Mouse (Mus musculus) midbrain, embryonic 15.5 days (tissue): Measurements from ENCODE around the gene D130043K22Rik. TPM values are rescaled to one million over a fixed set of nuclear protein-coding genes. Genes with fewer than 3 reads are reported as not detected.
A peak's percentile ranks its signal among the peaks of the same experiment; 100 is the strongest.
"Not testable (repeated sequence)": the region's sequence is repeated elsewhere in the genome, so short reads cannot be mapped to it uniquely, and the experiment has no call there.

Experiments used
- ATAC-seq: fragments of 200-750 bp; cut with Nextera tagmentation; replicated peaks from 2 replicates; pipeline ENCODE4 v1.8.0; 2017; ENCODE audit warnings: moderate TSS enrichment
- H3K27ac ChIP-seq: fragments of 300-500 bp; sonication (generic); 2 replicates; pipeline ENCODE4 v1.5.1; 2015; ENCODE audit warnings: mild to moderate bottlenecking, inconsistent platforms
- H3K27me3 ChIP-seq: fragments of 300-500 bp; sonication (generic); replicated peaks from 2 replicates; pipeline ENCODE4 v1.6.1; 2015; ENCODE audit warnings: inconsistent platforms
- H3K36me3 ChIP-seq: fragments of 300-500 bp; sonication (generic); replicated peaks from 2 replicates; pipeline ENCODE4 v1.6.1; 2015; ENCODE audit warnings: inconsistent platforms
- H3K4me1 ChIP-seq: fragments of 300-500 bp; sonication (generic); 2 replicates; pipeline ENCODE4 v1.6.1; 2015; ENCODE audit warnings: inconsistent platforms
- H3K4me2 ChIP-seq: fragments of 300-500 bp; sonication (generic); 2 replicates; pipeline ENCODE4 v1.6.1; 2015; ENCODE audit warnings: inconsistent platforms, mild to moderate bottlenecking, moderate library complexity
- H3K4me3 ChIP-seq: fragments of 300-500 bp; sonication (generic); 2 replicates; pipeline ENCODE4 v1.5.1; 2015; ENCODE audit warnings: mild to moderate bottlenecking, inconsistent platforms
- H3K9ac ChIP-seq: fragments of 300-500 bp; sonication (generic); 2 replicates; pipeline ENCODE4 v1.6.1; 2015; ENCODE audit warnings: mild to moderate bottlenecking, inconsistent platforms
- H3K9me3 ChIP-seq: fragments of 300-500 bp; sonication (generic); 2 replicates; pipeline ENCODE4 v1.6.1; 2016; ENCODE audit warnings: inconsistent platforms
- WGBS: fragments of 180-500 bp; shearing (Covaris S2); methylation state at CpG from one replicate; pipeline ENCODE4 v1.1.7; 2015; ENCODE audit warnings: mixed read lengths; 5-methylcytosine and 5-hydroxymethylcytosine counted together
- polyA plus RNA-seq: library from polyadenylated mRNA; unstranded; fragments of >200 nt; fragmentation: Nextera tagmentation; extraction: Ambion mirVana; gene quantifications from 2 replicates; pipeline ENCODE4 v1.2.1, GENCODE M21; 2015

Gene D130043K22Rik
- polyA plus RNA-seq, 1 experiment from 2014 or later: 7.8 TPM

GRCm38 (mm10) chr13:24816125-24817092 lies 28.5 kb upstream of the D130043K22Rik start:
- Histone ChIP-seq H3K9me3 (no peaks in the 10 kb centered on the region), H3K27ac (no peak overlapping the region), H3K4me3 (no peak overlapping the region), H3K36me3 (peaks cover 21% of the 10 kb centered on the region), H3K27me3 (no peaks in the 10 kb centered on the region), H3K4me1 (no peaks in the 10 kb centered on the region), H3K4me2 (no peak overlapping the region), H3K9ac (no peak overlapping the region)
- ATAC-seq: peak; percentile 82
- WGBS: 67% methylated on average over 4 of the region's 4 CpGs

DNA sequence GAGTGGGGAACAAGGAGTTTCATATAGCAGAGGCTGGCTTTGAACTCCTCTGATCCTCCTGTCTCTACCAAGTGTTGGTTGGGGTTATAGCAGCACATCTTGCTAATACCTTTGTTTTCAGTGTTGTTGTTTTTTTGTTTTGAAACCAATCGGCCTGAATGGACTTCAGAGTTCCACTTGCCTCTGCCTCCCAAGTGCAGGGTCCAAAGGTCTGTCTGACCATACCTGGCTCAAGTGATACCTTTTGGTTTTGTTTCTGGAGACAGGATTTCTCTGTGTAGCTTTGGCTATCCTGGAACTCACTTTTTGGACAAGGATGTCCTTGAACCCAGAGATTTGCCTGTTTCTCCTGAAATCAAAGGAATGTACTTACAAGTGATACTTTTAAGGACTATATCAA lies 25.0 kb upstream of the D130043K22Rik start:
- Histone ChIP-seq H3K9ac (no peak overlapping the region), H3K27me3 (no peaks in the 10 kb centered on the region), H3K4me1 (no peaks in the 10 kb centered on the region), H3K36me3 (no peaks in the 10 kb centered on the region), H3K27ac (no peak overlapping the region), H3K9me3 (no peaks in the 10 kb centered on the region), H3K4me3 (no peak overlapping the region), H3K4me2 (no peak overlapping the region)
- 70% methylated on average over 1 of the region's 1 CpGs for WGBS
- ATAC-seq: no peak

DNA sequence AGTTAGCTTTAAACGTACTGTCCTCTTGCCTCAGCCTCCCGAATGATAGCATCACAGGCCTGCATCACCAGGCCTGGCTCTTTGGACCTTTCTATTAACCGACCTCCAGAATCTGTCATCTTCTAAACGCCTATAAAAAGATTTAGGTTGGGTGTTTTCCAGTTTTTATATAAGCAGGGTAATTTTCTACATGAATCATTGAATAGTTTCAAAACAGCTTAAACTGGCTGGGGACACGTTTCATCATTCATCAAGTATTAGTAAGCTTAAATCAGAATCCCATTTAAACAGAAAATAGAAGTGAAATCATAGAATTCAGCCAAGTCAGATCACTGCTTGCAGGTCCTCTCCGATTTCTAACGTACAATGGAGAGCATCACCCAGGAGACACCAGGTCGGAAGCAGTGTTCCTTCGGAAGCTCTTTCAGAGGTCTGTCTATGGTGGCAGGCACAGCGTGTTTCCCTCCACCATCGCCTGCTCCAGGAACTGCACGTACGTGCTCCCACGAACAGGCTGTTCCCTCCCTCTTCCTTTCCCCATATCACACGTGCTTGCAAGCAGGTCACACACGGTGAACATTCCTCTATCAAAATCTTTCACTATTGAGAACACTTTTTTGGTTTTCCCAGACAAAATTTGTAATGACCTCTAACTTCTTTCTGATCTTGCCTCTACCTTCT lies 22.1 kb upstream of the D130043K22Rik start:
- H3K4me1 ChIP-seq: no peaks in the 10 kb centered on the region
- 87% methylated on average over 16 of the region's 16 CpGs for WGBS
- no peaks in the 10 kb centered on the region for H3K36me3 ChIP-seq
- H3K4me3 ChIP-seq: no peak overlapping the region
- H3K4me2 ChIP-seq: no peak overlapping the region
- H3K9ac ChIP-seq: no peak overlapping the region
- H3K9me3 ChIP-seq: no peaks in the 10 kb centered on the region
- H3K27ac ChIP-seq: no peak overlapping the region
- H3K27me3 ChIP-seq: no peaks in the 10 kb centered on the region
- no peak for ATAC-seq

DNA sequence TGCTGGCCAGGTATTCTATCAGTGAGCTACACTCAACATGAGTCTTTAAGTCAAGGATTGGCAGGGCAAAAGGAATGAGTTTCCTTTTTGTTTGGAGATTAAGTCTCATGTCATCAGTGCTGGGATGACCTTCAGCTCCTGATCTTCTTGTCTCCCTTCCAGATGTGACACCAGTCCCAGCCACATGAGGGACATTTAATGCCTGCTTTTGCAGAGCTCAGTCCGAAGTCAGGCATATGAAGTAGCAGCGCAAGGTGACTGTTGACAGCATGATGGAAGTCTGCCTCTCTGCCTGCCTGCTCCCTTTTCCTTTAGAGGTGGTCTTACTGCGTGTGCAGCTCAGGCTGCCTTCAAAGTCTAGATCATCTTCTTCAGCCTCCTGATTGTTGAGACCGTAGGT lies 20.3 kb upstream of the D130043K22Rik start:
- no peak overlapping the region for H3K4me3 ChIP-seq
- no peak overlapping the region for H3K9ac ChIP-seq
- 94% methylated on average over 4 of the region's 4 CpGs for WGBS
- H3K27ac ChIP-seq: no peak overlapping the region
- no peaks in the 10 kb centered on the region for H3K9me3 ChIP-seq
- H3K4me1 ChIP-seq: no peaks in the 10 kb centered on the region
- no peaks in the 10 kb centered on the region for H3K27me3 ChIP-seq
- ATAC-seq: no peak
- H3K36me3 ChIP-seq: no peaks in the 10 kb centered on the region
- no peak overlapping the region for H3K4me2 ChIP-seq

GRCm38 (mm10) chr13:24825587-24825986 lies 19.3 kb upstream of the D130043K22Rik start:
- Histone ChIP-seq H3K9me3 (no peaks in the 10 kb centered on the region), H3K36me3 (no peaks in the 10 kb centered on the region), H3K4me1 (peaks cover 2% of the 10 kb centered on the region), H3K27me3 (no peaks in the 10 kb centered on the region), H3K4me3 (no peak overlapping the region), H3K9ac (no peak overlapping the region), H3K27ac (no peak overlapping the region), H3K4me2 (no peak overlapping the region)
- ATAC-seq: no peak
- WGBS: 92% methylated on average over 4 of the region's 4 CpGs

GRCm38 (mm10) chr13:24826116-24826515 lies 18.8 kb upstream of the D130043K22Rik start:
- no peaks in the 10 kb centered on the region for H3K27me3 ChIP-seq
- no peak for ATAC-seq
- H3K4me1 ChIP-seq: peaks cover 5% of the 10 kb centered on the region
- H3K4me2 ChIP-seq: no peak overlapping the region
- no peak overlapping the region for H3K9ac ChIP-seq
- 84% methylated on average over 7 of the region's 7 CpGs for WGBS
- H3K36me3 ChIP-seq: no peaks in the 10 kb centered on the region
- no peak overlapping the region for H3K27ac ChIP-seq
- H3K4me3 ChIP-seq: no peak overlapping the region
- H3K9me3 ChIP-seq: no peaks in the 10 kb centered on the region

DNA sequence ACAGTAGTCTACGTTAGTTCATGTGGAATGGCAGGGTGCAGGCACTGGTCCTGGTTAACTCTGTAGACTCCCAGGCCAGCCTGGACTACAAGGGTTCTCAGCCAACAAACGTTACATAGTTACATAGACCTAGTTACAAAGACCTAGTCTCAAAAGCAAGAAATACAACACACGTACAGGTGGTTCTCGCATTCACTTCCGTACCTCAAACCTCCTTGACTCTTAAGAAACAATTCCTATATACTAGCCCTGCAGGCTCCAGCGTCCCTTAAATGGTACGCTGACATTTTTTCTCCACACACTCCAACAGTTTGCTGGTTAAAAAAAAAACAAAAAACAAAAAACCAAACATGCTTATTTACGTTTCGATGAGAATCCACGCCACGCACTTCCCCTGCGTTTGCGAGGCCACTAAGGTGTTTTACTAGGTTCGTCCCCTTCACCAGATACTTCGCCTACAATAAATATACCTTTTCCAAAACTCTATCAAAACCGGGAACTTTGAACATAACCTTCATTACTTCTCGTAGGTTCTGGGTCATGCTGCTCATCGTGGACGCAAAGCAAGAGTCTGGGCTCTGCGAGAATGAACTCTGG lies 14.1 kb upstream of the D130043K22Rik start:
- Histone ChIP-seq H3K9ac (peak overlapping the region; percentile 91), H3K4me2 (peak overlapping the region; percentile 67), H3K27me3 (no peaks in the 10 kb centered on the region), H3K4me3 (peak overlapping the region; percentile 98), H3K27ac (peak overlapping the region; percentile 89), H3K9me3 (no peaks in the 10 kb centered on the region), H3K36me3 (no peaks in the 10 kb centered on the region), H3K4me1 (peaks cover 34% of the 10 kb centered on the region)
- 3% methylated on average over 20 of the region's 20 CpGs for WGBS
- ATAC-seq: no peak

GRCm38 (mm10) chr13:24831353-24832130 lies 13.4 kb upstream of the D130043K22Rik start, which contains the start of the genes Acot13 and Tdp2:
TSS of gene Acot13 (minus strand) at chr13:24831540.
TSS of gene Tdp2 (plus strand) at chr13:24831679.
- Histone ChIP-seq H3K36me3 (no peaks in the 10 kb centered on the region), H3K9ac (peak within 1 kb of the TSS; percentile 91), H3K9me3 (no peaks in the 10 kb centered on the region), H3K4me1 (peaks cover 34% of the 10 kb centered on the region), H3K27ac (peak within 1 kb of the TSS; percentile 89), H3K4me3 (peak within 1 kb of the TSS; percentile 98), H3K4me2 (peak within 1 kb of the TSS; percentile 67), H3K27me3 (no peaks in the 10 kb centered on the region)
- under 1% methylated on average over 89 of the region's 90 CpGs for WGBS
- ATAC-seq: peak; percentile 97

- H3K36me3 ChIP-seq: no peaks in the 10 kb centered on the region; the same call in 1 of the 2 replicates
- H3K4me1 ChIP-seq: peaks cover 34% of the 10 kb centered on the region
- whole genome bisulfite sequencing: 3% methylated on average over 20 of the region's 21 CpGs
- no peaks in the 10 kb centered on the region for H3K27me3 ChIP-seq
- ATAC-seq: peak; percentile 55
- no peaks in the 10 kb centered on the region for H3K9me3 ChIP-seq
- peak overlapping the region; percentile 98 for H3K4me3 ChIP-seq
- peak overlapping the region; percentile 89 for H3K27ac ChIP-seq
- peak overlapping the region; percentile 91 for H3K9ac ChIP-seq
- H3K4me2 ChIP-seq: peak overlapping the region; percentile 67
Measured at GRCm38 (mm10) chr13:24832131-24832810, 12.7 kb upstream of the D130043K22Rik start.

- Histone ChIP-seq H3K4me2 (peak overlapping the region; percentile 67), H3K27ac (no peak overlapping the region), H3K27me3 (no peaks in the 10 kb centered on the region), H3K9ac (peak overlapping the region; percentile 91; the same call in 1 of the 2 replicates), H3K4me3 (peak overlapping the region; percentile 98), H3K9me3 (no peaks in the 10 kb centered on the region), H3K4me1 (peaks cover 34% of the 10 kb centered on the region), H3K36me3 (no peaks in the 10 kb centered on the region; the same call in 1 of the 2 replicates)
- no peak for ATAC-seq
- 63% methylated on average over 2 of the region's 2 CpGs for whole genome bisulfite sequencing
Measured at GRCm38 (mm10) chr13:24832811-24833155, 12.2 kb upstream of the D130043K22Rik start.

DNA sequence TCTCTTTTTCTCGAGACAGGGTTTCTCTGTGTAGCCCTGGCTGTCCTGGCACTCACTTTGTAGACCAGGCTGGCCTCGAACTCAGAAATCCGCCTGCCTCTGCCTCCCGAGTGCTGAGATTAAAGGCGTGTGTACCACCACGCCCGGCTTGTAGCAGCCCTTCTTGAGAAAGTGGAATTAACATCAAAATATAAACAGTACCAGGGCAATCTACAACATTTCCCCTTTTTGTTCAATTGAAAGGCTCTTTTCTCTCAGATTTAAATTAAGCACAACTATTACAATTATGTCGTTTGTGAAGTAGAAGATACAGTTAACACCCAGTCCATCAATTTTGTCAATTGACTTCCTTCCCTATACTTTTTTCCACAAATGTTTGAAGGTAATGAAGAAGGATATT lies 7.2 kb upstream of the D130043K22Rik start:
- 94% methylated on average over 8 of the region's 8 CpGs for WGBS
- H3K27ac ChIP-seq, H3K4me2 ChIP-seq, H3K27me3 ChIP-seq, H3K9me3 ChIP-seq, H3K36me3 ChIP-seq, ATAC-seq, H3K4me3 ChIP-seq, H3K9ac ChIP-seq: not testable (repeated sequence)
- peaks cover 22% of the 10 kb centered on the region for H3K4me1 ChIP-seq
